Comparison of ENCODE assay signal across 8 mouse cellular contexts in the genomic region with DNA sequence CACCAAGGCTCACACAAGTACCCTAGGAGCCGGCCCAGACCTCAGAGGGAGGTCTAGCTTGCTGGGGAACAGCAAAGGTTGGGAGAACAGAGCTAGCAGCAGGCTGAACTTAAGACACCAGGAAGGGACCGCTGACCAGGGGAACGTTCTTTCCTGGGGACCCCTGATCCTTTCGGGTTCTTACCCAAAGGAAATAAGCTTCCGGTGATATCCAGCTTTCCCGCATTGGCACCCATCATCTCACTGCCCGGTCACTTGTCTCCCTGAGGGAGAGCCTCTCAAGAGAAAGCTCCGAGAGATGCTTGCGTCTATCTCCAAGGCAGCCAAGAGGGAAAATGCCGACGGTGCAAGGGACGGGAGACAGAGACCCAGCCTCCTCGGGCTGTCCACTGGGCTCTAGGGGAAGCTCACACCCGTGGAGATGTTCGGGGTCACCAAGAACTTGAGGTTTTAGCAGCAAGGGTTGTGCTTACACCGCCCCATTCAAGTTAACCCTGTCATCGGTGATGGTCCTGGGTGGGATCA. TPM values are rescaled to one million over a fixed set of nuclear protein-coding genes. Genes with fewer than 3 reads are reported as not detected.
DNase-seq lines count a peak whose midpoint lies in the region; ATAC-seq lines count a peak whose summit lies in the region.
"Had no signal": no experiment of that assay in that cellular context is flagged by ENCODE, and none has a peak within 500 bp of the region (broad histone marks: within the 10 kb centered on the region; RNA-seq: fewer than 3 reads in every experiment).

No protein-coding gene starts in this region.

- no peaks in the 10 kb centered on the region for H3K9me3 ChIP-seq in lung, embryonic 15.5 days
- H3K9me3 ChIP-seq in forebrain, embryonic 11.5 days (ENCODE audit: control insufficient read depth, low read length), result no peaks in the 10 kb centered on the region
- H3K9me3 ChIP-seq in intestine, embryonic 14.5 days (ENCODE audit: control insufficient read depth, low read length), result no peaks in the 10 kb centered on the region
- H3K9me3 ChIP-seq in neural tube, embryonic 15.5 days (replicated peaks), result no peaks in the 10 kb centered on the region

- H3K27ac ChIP-seq in lung, embryonic 15.5 days, result no peak overlapping the region
- H3K27ac ChIP-seq in forebrain, embryonic 11.5 days (ENCODE audit: low read depth, low read length), result no peak overlapping the region; the same call in 1 of the 2 replicates
- no peak overlapping the region for H3K27ac ChIP-seq in intestine, embryonic 14.5 days (ENCODE audit: low read depth)
- H3K27ac ChIP-seq in neural tube, embryonic 15.5 days (replicated peaks), result peak overlapping the region; percentile 76

- H3K4me2 ChIP-seq in lung, embryonic 15.5 days, result peak overlapping the region; percentile 93
- peak overlapping the region; percentile 96 for H3K4me2 ChIP-seq in forebrain, embryonic 11.5 days (ENCODE audit: low read depth, low read length, severe bottlenecking)
- H3K4me2 ChIP-seq in intestine, embryonic 14.5 days (ENCODE audit: low read length), result peak overlapping the region; percentile 71
- H3K4me2 ChIP-seq in neural tube, embryonic 15.5 days, result peak overlapping the region; percentile 89

- no peaks in the 10 kb centered on the region for H3K36me3 ChIP-seq in lung, embryonic 15.5 days
- no peaks in the 10 kb centered on the region for H3K36me3 ChIP-seq in forebrain, embryonic 11.5 days (ENCODE audit: control insufficient read depth, insufficient read depth, low read length)
- no peaks in the 10 kb centered on the region for H3K36me3 ChIP-seq in intestine, embryonic 14.5 days (ENCODE audit: control insufficient read depth, insufficient read depth, low read length)
- no peaks in the 10 kb centered on the region for H3K36me3 ChIP-seq in neural tube, embryonic 15.5 days

- no peak for ATAC-seq in lung, embryonic 15.5 days (ENCODE audit: borderline replicate concordance, extremely low read depth, low FRiP score, low TSS enrichment)
- no peak for ATAC-seq in forebrain, embryonic 11.5 days (replicated peaks; ENCODE audit: low FRiP score)
- ATAC-seq in intestine, embryonic 14.5 days (replicated peaks; ENCODE audit: low FRiP score, low TSS enrichment, low read depth), result peak; percentile 24
- ATAC-seq in neural tube, embryonic 15.5 days (ENCODE audit: low FRiP score), result no peak

- 9% methylated on average over 17 of the region's 17 CpGs for WGBS in lung, embryonic 15.5 days
- WGBS in forebrain, embryonic 11.5 days, result 7% methylated on average over 17 of the region's 17 CpGs
- 14% methylated on average over 17 of the region's 17 CpGs for WGBS in intestine, embryonic 14.5 days
- WGBS in neural tube, embryonic 15.5 days, result 7% methylated on average over 17 of the region's 17 CpGs

- peak overlapping the region; percentile 63 for H3K4me3 ChIP-seq in lung, embryonic 15.5 days
- peak overlapping the region; percentile 50 for H3K4me3 ChIP-seq in forebrain, embryonic 11.5 days (ENCODE audit: low read depth, low read length)
- H3K4me3 ChIP-seq in intestine, embryonic 14.5 days (ENCODE audit: low read depth, low read length), result peak overlapping the region; percentile 62
- peak overlapping the region; percentile 57 for H3K4me3 ChIP-seq in neural tube, embryonic 15.5 days (replicated peaks)

- H3K27me3 ChIP-seq in lung, embryonic 15.5 days, result peaks cover 11% of the 10 kb centered on the region; the same call in 1 of the 2 replicates
- H3K27me3 ChIP-seq in forebrain, embryonic 11.5 days (ENCODE audit: control insufficient read depth, insufficient read depth, low read length), result peaks cover 14% of the 10 kb centered on the region
- H3K27me3 ChIP-seq in intestine, embryonic 14.5 days (replicated peaks; ENCODE audit: control insufficient read depth, insufficient read depth, low read length), result peaks cover 7% of the 10 kb centered on the region
- no peaks in the 10 kb centered on the region for H3K27me3 ChIP-seq in neural tube, embryonic 15.5 days (replicated peaks)

- peaks cover 16% of the 10 kb centered on the region for H3K4me1 ChIP-seq in lung, embryonic 15.5 days
- peaks cover 7% of the 10 kb centered on the region for H3K4me1 ChIP-seq in forebrain, embryonic 11.5 days (replicated peaks; ENCODE audit: control insufficient read depth, insufficient read depth, low read length)
- H3K4me1 ChIP-seq in intestine, embryonic 14.5 days (replicated peaks; ENCODE audit: control insufficient read depth, insufficient read depth, low read length), result peaks cover 9% of the 10 kb centered on the region
- peaks cover 31% of the 10 kb centered on the region for H3K4me1 ChIP-seq in neural tube, embryonic 15.5 days

- DNase-seq in lung, postnatal 25 days (ENCODE audit: low spot score), result no peak
- DNase-seq in forebrain, embryonic 11.5 days (ENCODE audit: low spot score), result peak; percentile 57
- no peak for DNase-seq in intestine, embryonic 14.5 days (ENCODE audit: low spot score)
- DNase-seq in urinary bladder, postnatal 14 days (ENCODE audit: low spot score), result no peak
- DNase-seq in thymus, postnatal 25 days, result no peak

- H3K9ac ChIP-seq in lung, embryonic 15.5 days, result peak overlapping the region; percentile 51; the same call in 1 of the 2 replicates
- H3K9ac ChIP-seq in forebrain, embryonic 11.5 days (ENCODE audit: low read length), result peak overlapping the region; percentile 57
- peak overlapping the region; percentile 46; the same call in 1 of the 2 replicates for H3K9ac ChIP-seq in intestine, embryonic 14.5 days (ENCODE audit: low read length)
- H3K9ac ChIP-seq in neural tube, embryonic 15.5 days (replicated peaks), result peak overlapping the region; percentile 72

RNA-seq across cellular contexts. Expression of a gene that starts 0.4 kb away (rescaled TPM):
- 22.3 and 22.8 TPM in 2 replicates for polyA plus RNA-seq in lung, embryonic 15.5 days (2015; fragmentation: Nextera tagmentation; extraction: Ambion mirVana)
- 14.4 and 15.6 TPM in 2 replicates for polyA plus RNA-seq in forebrain, embryonic 11.5 days (2014; fragmentation: Nextera tagmentation; extraction: Ambion mirVana)
- 24.5 and 26.9 TPM in 2 replicates for polyA plus RNA-seq in intestine, embryonic 14.5 days (2014; fragmentation: Nextera tagmentation; extraction: Ambion mirVana)
- polyA plus RNA-seq in neural tube, embryonic 15.5 days (2015; fragmentation: Nextera tagmentation; extraction: Ambion mirVana), result 82.3 and 88.9 TPM in 2 replicates

RNA-seq across cellular contexts. Expression of a gene that starts 14.3 kb away (rescaled TPM):
- polyA plus RNA-seq in lung, embryonic 15.5 days (2015; fragmentation: Nextera tagmentation; extraction: Ambion mirVana), result not detected in 2 replicates
- not detected in 2 replicates for polyA plus RNA-seq in forebrain, embryonic 11.5 days (2014; fragmentation: Nextera tagmentation; extraction: Ambion mirVana)
- not detected in 2 replicates for polyA plus RNA-seq in intestine, embryonic 14.5 days (2014; fragmentation: Nextera tagmentation; extraction: Ambion mirVana)
- polyA plus RNA-seq in neural tube, embryonic 15.5 days (2015; fragmentation: Nextera tagmentation; extraction: Ambion mirVana), result not detected in 2 replicates
- polyA plus RNA-seq: spleen, adult 2 months had no signal
